Mouse (Mus musculus): ENCODE measurements around the gene Gm20547.

The Gm20547 gene

DNA sequence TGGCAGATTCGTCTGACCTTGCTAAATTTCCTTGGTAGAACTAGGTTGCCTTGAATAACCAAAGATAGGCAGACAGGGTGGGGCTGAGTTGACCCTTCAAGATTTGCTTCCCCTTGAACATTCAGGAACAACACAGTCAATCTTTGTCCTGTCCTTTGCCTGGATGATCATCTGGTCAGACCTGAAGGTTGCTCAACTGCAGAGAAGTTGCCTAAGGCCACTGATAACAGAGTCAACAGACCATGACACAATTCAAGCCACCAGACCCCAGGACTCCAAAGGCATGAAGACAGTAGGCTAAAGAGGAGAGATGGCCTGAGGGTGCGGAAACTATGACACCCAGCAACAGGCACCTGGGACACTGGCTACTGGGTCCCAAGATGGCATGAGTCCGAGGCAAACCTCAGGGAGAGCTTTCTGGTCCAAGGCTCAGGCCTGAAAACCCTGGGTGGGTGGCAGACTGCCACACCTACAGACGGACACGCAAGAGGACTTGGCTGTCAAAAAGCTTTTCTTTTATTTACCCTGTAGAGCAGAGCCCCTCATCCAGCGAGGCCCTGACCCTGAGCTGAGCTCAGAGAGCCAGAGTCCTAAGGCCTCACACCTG is 73.1 kb downstream of the Gm20547 start:
- no peak for DNase-seq (ENCODE audit: low read depth in 2 of 2, low spot score in 2 of 2)

DNA sequence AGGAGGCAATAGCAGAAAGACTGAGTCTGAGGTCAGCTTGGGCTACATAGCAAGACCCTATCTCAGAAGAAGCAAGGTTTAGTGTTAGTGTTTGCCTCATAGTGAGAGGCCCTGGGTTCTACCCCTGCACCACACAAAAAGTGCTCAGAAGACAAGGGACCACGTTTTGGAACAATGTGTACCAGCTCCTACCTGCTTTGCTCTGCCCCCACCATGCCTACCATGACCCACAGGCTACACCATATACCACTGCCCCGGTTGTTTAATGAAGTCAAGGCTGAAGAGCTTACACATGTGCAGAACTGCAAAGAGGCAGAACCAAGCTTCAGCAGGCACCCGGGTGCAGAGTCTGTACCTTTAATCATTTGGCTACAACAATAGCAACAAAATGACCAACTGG is 74.7 kb downstream of the Gm20547 start:
- no peak for DNase-seq (ENCODE audit: low read depth in 2 of 2, low spot score in 2 of 2)

Data from CD8-positive naive resting alpha-beta T cell, adult 2 months (primary cell).